Mouse (Mus musculus): ENCODE measurements around the gene Peg3. TPM values are rescaled to one million over a fixed set of nuclear protein-coding genes. Genes with fewer than 3 reads are reported as not detected.

The Peg3 gene
- polyA plus RNA-seq (2017; shearing (Covaris generic)) = not detected

GRCm38 (mm10) chr7:6730241-6730640 is at the start of gene Peg3, which contains the start of gene Usp29:
Peg3 (minus strand) TSS chr7:6730431.
Usp29 (plus strand) TSS chr7:6730578.

GRCm38 (mm10) chr7:6696241-6697045 is 33.8 kb downstream of the Peg3 start, which contains the start of gene Zim1:
Zim1 (minus strand) TSS chr7:6696450.

Other genes starting within 250 kb of the Peg3 start
- not detected for gene Olfr5, start 243.5 kb downstream of the Peg3 start, polyA plus RNA-seq (2017; shearing (Covaris generic))
- not detected for gene Olfr1347, start 230.7 kb downstream of the Peg3 start, polyA plus RNA-seq (2017; shearing (Covaris generic))
- not detected for gene Olfr1348, start 221.7 kb downstream of the Peg3 start, polyA plus RNA-seq (2017; shearing (Covaris generic))
- not detected for gene Olfr1349, start 207.5 kb downstream of the Peg3 start, polyA plus RNA-seq (2017; shearing (Covaris generic))
- gene Olfr1350, start 165.6 kb downstream of the Peg3 start, polyA plus RNA-seq (2017; shearing (Covaris generic)) = not detected
- gene Zim1, start 34.0 kb downstream of the Peg3 start, polyA plus RNA-seq (2017; shearing (Covaris generic)) = not detected
- not detected for gene Usp29, start 147 bp upstream of the Peg3 start, polyA plus RNA-seq (2017; shearing (Covaris generic))

All from CD4-positive, CD25-positive, alpha-beta regulatory T cell, adult 9 weeks (primary cell).